Mouse (Mus musculus) cerebellum, adult 11 months (tissue): ENCODE results near the gene Olfr1269.

Experiments used
- DNase-seq: peaks from one replicate; pipeline ENCODE4 v3.0.0; 2022

The Olfr1269 gene

GRCm38 (mm10) chr2:90121312-90121711 is at the start of gene Olfr1269:
TSS of gene Olfr1269 (minus strand) at chr2:90121412.
- no peak for DNase-seq

GRCm38 (mm10) chr2:90153916-90154315 is 32.7 kb upstream of the Olfr1269 start:
- no peak for DNase-seq

GRCm38 (mm10) chr2:90152991-90153390 is 31.8 kb upstream of the Olfr1269 start, which contains the start of gene Olfr1270:
TSS of gene Olfr1270 (minus strand) at chr2:90153091.
- no peak for DNase-seq

- no peak for DNase-seq
Observed at GRCm38 (mm10) chr2:90142196-90142595, 21.0 kb upstream of the Olfr1269 start, which contains the start of gene Olfr32. TSS of gene Olfr32 (minus strand) at chr2:90142296.

GRCm38 (mm10) chr2:90070065-90070464 is 51.1 kb downstream of the Olfr1269 start:
- DNase-seq, result no peak
